Mouse (Mus musculus) megakaryocyte, embryonic 14.5 days (primary cell): ENCODE results near the gene Anks1b.

ENCODE experiments used
- FLI1 ChIP-seq: IDR thresholded peaks from 2 replicates; pipeline ENCODE4 v1.6.1; 2012; ENCODE audit warnings: low read length, inconsistent platforms, mixed read lengths
- GATA1 ChIP-seq: IDR thresholded peaks from 3 replicates; pipeline ENCODE4 v1.6.1; 2012; ENCODE audit warnings: mixed read lengths, low read length, inconsistent platforms, borderline replicate concordance

DNA sequence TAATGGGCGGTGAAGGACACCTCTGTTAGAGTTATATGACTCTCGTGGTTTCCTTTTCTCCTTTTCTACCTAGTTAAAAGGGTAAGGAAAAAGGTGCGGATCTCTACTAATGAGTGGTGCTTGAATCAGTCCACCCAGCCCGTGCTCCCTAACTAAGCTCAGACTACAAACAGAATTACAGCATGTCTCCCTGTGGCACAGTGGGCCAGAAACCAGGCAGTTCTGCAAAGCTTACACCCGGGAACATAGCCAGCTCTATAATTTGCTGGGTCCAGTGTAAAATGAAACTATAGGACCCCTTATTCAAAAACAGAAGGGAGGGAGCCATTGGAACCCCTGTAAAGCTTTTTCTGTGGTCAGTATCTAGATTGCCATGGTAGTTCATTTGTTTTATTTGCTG lies 754.2 kb downstream of the Anks1b start:
- TF ChIP-seq GATA1, result no peak
- TF ChIP-seq FLI1, result no peak
